Mouse (Mus musculus) kidney, postnatal 0 days (tissue): ENCODE results near the gene Fgf10. TPM values are rescaled to one million over a fixed set of nuclear protein-coding genes. Genes with fewer than 3 reads are reported as not detected.

Source experiments
- ATAC-seq: fragments of 200-750 bp; cut with Nextera tagmentation; replicated peaks from 2 replicates; pipeline ENCODE4 v1.8.0; 2017; ENCODE audit warnings: low read depth, moderate number of reproducible peaks, moderate TSS enrichment, moderate library complexity; ENCODE audit not compliant: low FRiP score
- DNase-seq: peaks from one replicate; pipeline ENCODE4 v3.0.0-alpha.2; 2016; ENCODE audit warnings: low spot score
- H3K27ac ChIP-seq: fragments of 300-500 bp; sonication (generic); 2 replicates; pipeline ENCODE4 v1.5.1; 2014; ENCODE audit warnings: mild to moderate bottlenecking
- H3K27me3 ChIP-seq: fragments of 300-500 bp; sonication (generic); 2 replicates; pipeline ENCODE4 v1.6.1; 2014; ENCODE audit warnings: low read length, mixed read lengths; ENCODE audit not compliant: insufficient read depth
- H3K36me3 ChIP-seq: fragments of 300-500 bp; sonication (generic); 2 replicates; pipeline ENCODE4 v1.6.1; 2014; ENCODE audit warnings: low read length, mixed read lengths; ENCODE audit not compliant: insufficient read depth
- H3K4me1 ChIP-seq: fragments of 300-500 bp; sonication (generic); replicated peaks from 2 replicates; pipeline ENCODE4 v1.6.1; 2014; ENCODE audit warnings: antibody characterized with exemption, low read length, mixed read lengths; ENCODE audit not compliant: insufficient read depth
- H3K4me2 ChIP-seq: fragments of 300-500 bp; sonication (generic); 2 replicates; pipeline ENCODE4 v1.6.1; 2014; ENCODE audit warnings: mild to moderate bottlenecking, low read length, moderate library complexity, mixed read lengths
- H3K4me3 ChIP-seq: fragments of 300-500 bp; sonication (generic); replicated peaks from 2 replicates; pipeline ENCODE4 v1.5.1; 2014; ENCODE audit warnings: low read depth, low read length
- H3K9ac ChIP-seq: fragments of 300-500 bp; sonication (generic); 2 replicates; pipeline ENCODE4 v1.6.1; 2014; ENCODE audit warnings: low read depth, low read length
- H3K9me3 ChIP-seq: fragments of 300-500 bp; sonication (generic); replicated peaks from 2 replicates; pipeline ENCODE4 v1.6.1; 2016; ENCODE audit warnings: low read length, inconsistent platforms, mixed read lengths
- CTCF ChIP-seq: IDR thresholded peaks from 2 replicates; pipeline ENCODE4 v1.5.1; 2016; ENCODE audit warnings: antibody characterized with exemption, low read depth, mild to moderate bottlenecking, moderate library complexity
- WGBS: fragments of 180-500 bp; shearing (Covaris S2); extraction: QIAGEN DNeasy Blood & Tissue Kit; methylation state at CpG from one replicate; pipeline ENCODE4 v1.1.7; 2014; 5-methylcytosine and 5-hydroxymethylcytosine counted together
- polyA plus RNA-seq: library from polyadenylated mRNA; unstranded; fragments of >200 nt; fragmentation: Nextera tagmentation; extraction: Ambion mirVana; gene quantifications from 2 replicates; pipeline ENCODE4 v1.2.1, GENCODE M21; 2015

Gene Fgf10
- 2.8 and 2.9 TPM in 2 replicates for polyA plus RNA-seq

GRCm38 (mm10) chr13:118669491-118669890 lies at the start of gene Fgf10:
Gene Fgf10 (plus strand): TSS chr13:118669791.
- no peak for TF ChIP-seq CTCF

GRCm38 (mm10) chr13:118629661-118630428 lies 39.7 kb upstream of the Fgf10 start:
- no peak overlapping the region for H3K9ac ChIP-seq
- 35% methylated on average over 3 of the region's 3 CpGs for WGBS
- ATAC-seq (no peak), DNase-seq (no peak)
- no peaks in the 10 kb centered on the region for H3K36me3 ChIP-seq
- no peak overlapping the region for H3K4me3 ChIP-seq
- H3K9me3 ChIP-seq = no peaks in the 10 kb centered on the region
- H3K4me2 ChIP-seq = no peak overlapping the region
- H3K27ac ChIP-seq = no peak overlapping the region
- H3K27me3 ChIP-seq = no peaks in the 10 kb centered on the region
- TF ChIP-seq CTCF = no peak
- no peaks in the 10 kb centered on the region for H3K4me1 ChIP-seq

More at GRCm38 (mm10) chr13:118669491-118669890, at the start of gene Fgf10:
- no peak within 1 kb of the TSS for H3K27ac ChIP-seq
- H3K9me3 ChIP-seq = no peaks in the 10 kb centered on the region
- H3K4me3 ChIP-seq = no peak within 1 kb of the TSS
- no peak within 1 kb of the TSS for H3K9ac ChIP-seq
- WGBS = 84% methylated on average over 7 of the region's 7 CpGs
- H3K36me3 ChIP-seq = no peaks in the 10 kb centered on the region
- H3K4me2 ChIP-seq = no peak within 1 kb of the TSS
- ATAC-seq (no peak), DNase-seq (no peak)
- H3K27me3 ChIP-seq = no peaks in the 10 kb centered on the region
- no peaks in the 10 kb centered on the region for H3K4me1 ChIP-seq

- no peaks in the 10 kb centered on the region for H3K9me3 ChIP-seq
- no peak overlapping the region for H3K9ac ChIP-seq
- no peaks in the 10 kb centered on the region for H3K36me3 ChIP-seq
- H3K27ac ChIP-seq = no peak overlapping the region
- no peak overlapping the region for H3K4me3 ChIP-seq
- DNase-seq (no peak), ATAC-seq (no peak)
- no peak overlapping the region for H3K4me2 ChIP-seq
- TF ChIP-seq CTCF = no peak
- 79% methylated on average over 2 of the region's 2 CpGs for WGBS
- H3K4me1 ChIP-seq = no peaks in the 10 kb centered on the region
- H3K27me3 ChIP-seq = no peaks in the 10 kb centered on the region
Observed at GRCm38 (mm10) chr13:118631500-118631899, 38.1 kb upstream of the Fgf10 start.

GRCm38 (mm10) chr13:118636047-118636446 lies 33.5 kb upstream of the Fgf10 start:
- Histone ChIP-seq H3K9ac (no peak overlapping the region), H3K4me2 (no peak overlapping the region), H3K9me3 (no peaks in the 10 kb centered on the region), H3K27ac (no peak overlapping the region), H3K4me1 (no peaks in the 10 kb centered on the region), H3K4me3 (no peak overlapping the region), H3K27me3 (no peaks in the 10 kb centered on the region), H3K36me3 (no peaks in the 10 kb centered on the region)
- 94% methylated on average over 5 of the region's 5 CpGs for WGBS
- DNase-seq (no peak), ATAC-seq (no peak)
- no peak for TF ChIP-seq CTCF

- no peaks in the 10 kb centered on the region for H3K9me3 ChIP-seq
- H3K4me2 ChIP-seq = no peak overlapping the region
- TF ChIP-seq CTCF = no peak
- WGBS = 54% methylated on average over 3 of the region's 3 CpGs
- DNase-seq (no peak), ATAC-seq (no peak)
- no peak overlapping the region for H3K27ac ChIP-seq
- H3K4me3 ChIP-seq = no peak overlapping the region
- H3K9ac ChIP-seq = no peak overlapping the region
- no peaks in the 10 kb centered on the region for H3K4me1 ChIP-seq
- no peaks in the 10 kb centered on the region for H3K36me3 ChIP-seq
- H3K27me3 ChIP-seq = no peaks in the 10 kb centered on the region
Observed at GRCm38 (mm10) chr13:118642585-118642984, 27.0 kb upstream of the Fgf10 start.

- no peaks in the 10 kb centered on the region for H3K4me1 ChIP-seq
- H3K27me3 ChIP-seq = no peaks in the 10 kb centered on the region
- DNase-seq (peak; percentile 39), ATAC-seq (peak; percentile 49; the same call in 1 of the 2 replicates)
- no peak overlapping the region for H3K4me3 ChIP-seq
- H3K27ac ChIP-seq = no peak overlapping the region
- H3K4me2 ChIP-seq = no peak overlapping the region
- WGBS = 23% methylated on average over 6 of the region's 6 CpGs
- H3K9ac ChIP-seq = no peak overlapping the region
- no peaks in the 10 kb centered on the region for H3K9me3 ChIP-seq
- TF ChIP-seq CTCF = no peak
- H3K36me3 ChIP-seq = no peaks in the 10 kb centered on the region
Observed at GRCm38 (mm10) chr13:118643138-118643537, 26.5 kb upstream of the Fgf10 start.

GRCm38 (mm10) chr13:118656991-118657390 lies 12.6 kb upstream of the Fgf10 start:
- H3K9me3 ChIP-seq = no peaks in the 10 kb centered on the region
- H3K4me2 ChIP-seq = no peak overlapping the region
- no peak for TF ChIP-seq CTCF
- DNase-seq (no peak), ATAC-seq (no peak)
- no peaks in the 10 kb centered on the region for H3K27me3 ChIP-seq
- H3K4me3 ChIP-seq = no peak overlapping the region
- H3K4me1 ChIP-seq = no peaks in the 10 kb centered on the region
- no peaks in the 10 kb centered on the region for H3K36me3 ChIP-seq
- 76% methylated on average over 5 of the region's 5 CpGs for WGBS
- H3K27ac ChIP-seq = no peak overlapping the region
- no peak overlapping the region for H3K9ac ChIP-seq
